Mouse (Mus musculus) frontal cortex, postnatal 10 days (tissue): ENCODE data around the gene Kcnk2.

Experiments
- DNase-seq, 2 experiments: peaks; one replicate each; pipeline ENCODE4 v3.0.0; 2022; ENCODE audit warnings: low spot score in 2 of 2, mixed read lengths in 1 of 2

Kcnk2 gene

GRCm38 (mm10) chr1:189402223-189402943 lies at the start of gene Kcnk2:
TSS of gene Kcnk2 (minus strand) at chr1:189402273.
- no peak for DNase-seq

- no peak for DNase-seq
Measured at GRCm38 (mm10) chr1:189440741-189441140, 38.7 kb upstream of the Kcnk2 start.

- no peak for DNase-seq
Measured at GRCm38 (mm10) chr1:189437126-189437525, 35.1 kb upstream of the Kcnk2 start.

GRCm38 (mm10) chr1:189435452-189435851 lies 33.4 kb upstream of the Kcnk2 start:
- no peak for DNase-seq

GRCm38 (mm10) chr1:189431479-189431878 lies 29.4 kb upstream of the Kcnk2 start:
- DNase-seq: no peak

GRCm38 (mm10) chr1:189430534-189430933 lies 28.5 kb upstream of the Kcnk2 start:
- DNase-seq: no peak

- DNase-seq: no peak
Measured at GRCm38 (mm10) chr1:189429566-189429965, 27.5 kb upstream of the Kcnk2 start.

GRCm38 (mm10) chr1:189426252-189426651 lies 24.2 kb upstream of the Kcnk2 start:
- DNase-seq: no peak

GRCm38 (mm10) chr1:189419914-189420313 lies 17.8 kb upstream of the Kcnk2 start:
- DNase-seq: no peak

GRCm38 (mm10) chr1:189409906-189410305 lies 7.8 kb upstream of the Kcnk2 start:
- no peak for DNase-seq

GRCm38 (mm10) chr1:189405221-189405620 lies 3.1 kb upstream of the Kcnk2 start:
- no peak for DNase-seq

GRCm38 (mm10) chr1:189403546-189403945 lies 1.5 kb upstream of the Kcnk2 start:
- DNase-seq: no peak

- DNase-seq: no peak
Measured at GRCm38 (mm10) chr1:189403139-189403538, 1.1 kb upstream of the Kcnk2 start.

- DNase-seq: no peak
Measured at GRCm38 (mm10) chr1:189386848-189387247, 15.2 kb downstream of the Kcnk2 start.

- no peak for DNase-seq
Measured at GRCm38 (mm10) chr1:189386141-189386540, 15.9 kb downstream of the Kcnk2 start.

- DNase-seq: no peak
Measured at GRCm38 (mm10) chr1:189367722-189368121, 34.4 kb downstream of the Kcnk2 start.

- no peak for DNase-seq
Measured at GRCm38 (mm10) chr1:189364188-189364587, 37.9 kb downstream of the Kcnk2 start.

- no peak for DNase-seq
Measured at GRCm38 (mm10) chr1:189362579-189362978, 39.5 kb downstream of the Kcnk2 start.

- no peak for DNase-seq
Measured at GRCm38 (mm10) chr1:189359699-189360098, 42.4 kb downstream of the Kcnk2 start.

GRCm38 (mm10) chr1:189353887-189354286 lies 48.2 kb downstream of the Kcnk2 start:
- no peak for DNase-seq

- no peak for DNase-seq
Measured at GRCm38 (mm10) chr1:189351804-189352203, 50.3 kb downstream of the Kcnk2 start.

GRCm38 (mm10) chr1:189349205-189349604 lies 52.9 kb downstream of the Kcnk2 start:
- no peak for DNase-seq

GRCm38 (mm10) chr1:189345166-189345565 lies 56.9 kb downstream of the Kcnk2 start:
- no peak for DNase-seq
